Mouse (Mus musculus) C2C12 (cell line): ENCODE data around the gene Kcnd2.

ENCODE experiments used
- CTCF ChIP-seq: IDR thresholded peaks from one replicate; pipeline ENCODE4 v1.5.1; 2011; ENCODE audit not compliant: control insufficient read depth, insufficient read depth, insufficient read length
- USF1 ChIP-seq: IDR thresholded peaks from one replicate; pipeline ENCODE4 v1.6.1; 2011; ENCODE audit warnings: low read depth, mild to moderate bottlenecking, control low read depth, moderate library complexity

DNA sequence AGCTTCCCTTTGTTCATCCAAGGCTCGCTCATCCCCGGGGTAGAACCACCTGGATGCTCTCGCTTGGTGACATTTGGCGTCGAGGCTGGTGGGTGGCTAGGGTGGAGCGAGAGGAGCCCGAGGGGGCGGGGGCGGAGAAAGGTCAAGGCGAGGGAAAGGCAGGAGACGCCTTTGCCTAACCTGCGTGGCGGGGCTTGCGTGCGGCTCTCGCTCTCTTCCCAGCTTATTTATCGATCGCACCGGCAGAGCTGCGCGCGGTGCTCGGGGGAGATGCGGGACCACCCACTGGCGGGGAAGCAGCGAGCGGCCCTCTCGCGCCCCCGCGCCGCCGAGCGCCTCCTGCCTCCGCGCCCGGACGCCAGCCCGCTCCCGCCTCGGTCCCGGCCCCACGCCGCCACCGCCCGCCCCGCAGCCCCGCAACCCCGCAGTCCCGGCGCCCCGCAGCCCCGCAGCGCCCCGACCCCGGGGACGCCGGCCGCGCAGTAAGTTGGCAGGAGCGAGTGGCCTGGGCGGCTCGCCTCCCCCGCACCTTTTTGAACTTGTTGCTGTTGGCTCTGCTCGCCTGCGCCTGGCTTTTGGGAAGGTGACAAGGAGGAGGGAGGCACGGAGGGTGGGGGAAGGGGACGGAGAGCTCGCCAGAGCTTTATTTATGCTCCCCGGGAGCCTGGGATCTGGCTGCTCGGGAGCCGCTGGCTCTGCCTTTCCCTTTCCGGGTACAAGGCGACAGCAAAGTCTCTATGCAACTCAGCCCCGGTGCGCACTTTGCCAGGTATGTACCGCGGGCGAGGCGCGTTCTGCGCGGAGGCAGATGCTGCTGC, 421 bp upstream of the Kcnd2 start:
- TF ChIP-seq CTCF (no peak), USF1 (no peak)
